Mouse (Mus musculus): ENCODE data around the gene Tbx15. TPM values are rescaled to one million over a fixed set of nuclear protein-coding genes. Genes with fewer than 3 reads are reported as not detected.
A peak's percentile ranks its signal among the peaks of the same experiment; 100 is the strongest.

Tbx15 gene
- total and polyA plus RNA-seq, 2 experiments from 2014 or later, result 0.59 to 1.3 TPM

DNA sequence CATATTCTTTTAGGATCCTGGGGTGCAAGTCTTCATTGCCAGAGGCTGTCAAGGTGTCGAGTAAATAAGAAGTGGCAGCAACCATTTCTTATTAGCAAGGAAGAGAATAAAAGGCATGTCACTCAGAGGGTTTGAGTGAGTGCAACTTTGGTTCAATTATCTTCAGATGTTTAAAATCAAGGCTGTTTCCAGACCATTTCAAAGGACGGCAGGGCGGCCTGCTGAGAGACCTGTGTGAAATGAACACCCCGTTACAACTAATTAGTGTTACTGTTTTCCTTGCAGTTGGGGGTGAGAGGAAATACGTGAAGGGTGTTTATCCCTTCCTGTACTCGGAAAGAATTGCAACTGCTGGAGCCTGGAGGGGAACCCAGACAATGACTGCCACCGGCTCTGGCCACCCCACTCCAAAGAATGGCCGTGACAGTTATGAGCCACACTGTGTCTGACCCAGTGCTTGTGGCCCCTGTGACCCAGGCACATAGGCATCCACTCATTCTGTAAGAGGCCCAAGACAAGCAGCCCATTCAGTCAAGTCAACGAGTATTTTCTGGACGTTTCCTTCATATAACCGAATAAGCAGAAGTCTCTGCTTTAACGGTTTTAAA, 37.9 kb downstream of the Tbx15 start:
- no peak for DNase-seq (ENCODE audit: low spot score)
- 33% methylated on average over 12 of the region's 12 CpGs for WGBS

DNA sequence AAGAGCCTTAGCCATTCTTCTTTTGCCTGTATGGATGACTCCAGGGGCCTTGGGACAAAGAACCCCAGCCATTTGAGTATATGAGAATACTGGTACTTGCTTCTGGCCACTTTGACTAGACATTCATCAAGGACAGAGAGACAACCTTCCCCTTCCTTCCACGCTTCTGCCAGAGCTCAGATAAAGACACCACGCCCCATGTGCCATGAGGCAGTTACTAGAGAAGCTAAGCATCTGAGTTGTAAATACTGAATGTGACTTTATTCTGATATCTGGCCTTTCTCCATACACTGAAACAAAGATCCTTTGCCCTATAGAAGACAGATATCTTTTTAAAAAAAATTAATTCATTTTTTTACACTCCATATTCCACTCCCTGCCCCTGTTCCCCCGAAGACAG, 39.5 kb downstream of the Tbx15 start:
- no peak overlapping the region for H3K4me2 ChIP-seq (ENCODE audit: low read depth, low read length, poor library complexity, severe bottlenecking)
- H3K9ac ChIP-seq (replicated peaks; ENCODE audit: low read length, poor library complexity, severe bottlenecking), result no peak overlapping the region
- no peaks in the 10 kb centered on the region for H3K4me1 ChIP-seq (ENCODE audit: insufficient read depth, low read length)
- no peaks in the 10 kb centered on the region for H3K9me3 ChIP-seq (ENCODE audit: low read length)
- H3K27ac ChIP-seq (ENCODE audit: low read depth, low read length), result no peak overlapping the region
- no peak for TF ChIP-seq CTCF (IDR thresholded peaks at IDR 0.05)
- ATAC-seq (ENCODE audit: low FRiP score) (no peak), DNase-seq (ENCODE audit: low spot score) (no peak)
- H3K27me3 ChIP-seq (ENCODE audit: insufficient read depth, low read length), result no peaks in the 10 kb centered on the region
- no peak overlapping the region for H3K4me3 ChIP-seq (ENCODE audit: low read depth, low read length)
- H3K36me3 ChIP-seq (ENCODE audit: insufficient read depth, low read length), result no peaks in the 10 kb centered on the region
- 86% methylated on average over 3 of the region's 3 CpGs for WGBS

More for the DNA sequence above, 37.9 kb downstream of the Tbx15 start:
- H3K9ac ChIP-seq (replicated peaks; ENCODE audit: low read length, poor library complexity, severe bottlenecking), result no peak overlapping the region
- no peaks in the 10 kb centered on the region for H3K27me3 ChIP-seq (ENCODE audit: insufficient read depth, low read length)
- TF ChIP-seq CTCF (IDR thresholded peaks at IDR 0.05), result no peak
- no peak overlapping the region for H3K4me3 ChIP-seq (ENCODE audit: low read depth, low read length)
- ATAC-seq (ENCODE audit: low FRiP score), result no peak
- H3K36me3 ChIP-seq (ENCODE audit: insufficient read depth, low read length), result no peaks in the 10 kb centered on the region
- no peak overlapping the region for H3K4me2 ChIP-seq (ENCODE audit: low read depth, low read length, poor library complexity, severe bottlenecking)
- no peak overlapping the region for H3K27ac ChIP-seq (ENCODE audit: low read depth, low read length)
- H3K9me3 ChIP-seq (ENCODE audit: low read length), result no peaks in the 10 kb centered on the region
- H3K4me1 ChIP-seq (ENCODE audit: insufficient read depth, low read length), result no peaks in the 10 kb centered on the region

DNA sequence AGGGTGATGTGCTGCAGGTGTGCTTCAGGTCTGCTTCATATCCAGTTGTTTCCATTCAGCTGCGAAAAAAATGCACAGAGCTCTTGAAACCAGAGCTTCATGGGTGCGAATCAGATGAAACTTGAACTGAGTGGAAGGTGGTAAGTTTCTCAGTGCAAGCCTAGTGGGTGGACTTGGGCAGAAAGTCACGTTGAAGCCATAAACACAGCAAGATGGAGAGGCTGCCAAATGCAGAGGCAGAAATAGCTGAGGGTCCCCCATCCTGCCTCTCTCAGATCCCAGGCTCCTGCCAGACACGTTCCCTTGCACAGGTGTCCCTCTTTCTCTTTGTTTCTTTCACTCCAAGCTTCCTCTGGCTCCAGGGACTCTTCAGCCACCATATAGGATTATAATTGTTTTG, 41.3 kb downstream of the Tbx15 start:
- WGBS, result 77% methylated on average over 4 of the region's 4 CpGs

DNA sequence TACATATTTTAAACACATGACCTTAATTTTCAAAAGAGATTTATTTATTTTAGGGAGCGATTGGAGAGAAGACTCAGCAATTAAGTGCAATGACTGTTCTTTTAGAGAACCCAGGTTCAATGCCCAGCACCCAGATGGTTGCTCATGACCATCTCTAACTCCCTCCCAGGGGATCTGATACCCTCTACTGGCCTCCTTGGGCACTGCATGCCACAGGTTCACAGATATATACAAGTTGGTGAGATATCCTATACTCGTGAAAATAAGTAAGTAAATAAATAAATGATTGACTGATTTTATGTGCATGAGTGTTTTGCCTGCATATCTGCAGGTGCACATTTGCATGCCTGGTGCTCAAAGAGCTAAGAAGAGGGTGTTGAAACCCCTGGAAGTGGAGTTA, 48.1 kb downstream of the Tbx15 start:
- Histone ChIP-seq H3K4me3 (ENCODE audit: low read depth, low read length) (no peak overlapping the region), H3K4me1 (ENCODE audit: insufficient read depth, low read length) (no peaks in the 10 kb centered on the region), H3K27me3 (ENCODE audit: insufficient read depth, low read length) (no peaks in the 10 kb centered on the region), H3K9ac (replicated peaks; ENCODE audit: low read length, poor library complexity, severe bottlenecking) (no peak overlapping the region), H3K9me3 (ENCODE audit: low read length) (no peaks in the 10 kb centered on the region), H3K4me2 (ENCODE audit: low read depth, low read length, poor library complexity, severe bottlenecking) (no peak overlapping the region), H3K36me3 (ENCODE audit: insufficient read depth, low read length) (no peaks in the 10 kb centered on the region), H3K27ac (ENCODE audit: low read depth, low read length) (no peak overlapping the region)
- ATAC-seq (ENCODE audit: low FRiP score) (no peak), DNase-seq (ENCODE audit: low spot score) (no peak)
- TF ChIP-seq CTCF (IDR thresholded peaks at IDR 0.05), result peak; percentile 8; the same call in 1 of the 2 replicates
- 55% methylated on average over 2 of the region's 2 CpGs for WGBS

More for the DNA sequence above, 41.3 kb downstream of the Tbx15 start:
- Histone ChIP-seq H3K27ac (ENCODE audit: low read depth, low read length) (no peak overlapping the region), H3K4me2 (ENCODE audit: low read depth, low read length, poor library complexity, severe bottlenecking) (no peak overlapping the region), H3K9me3 (ENCODE audit: low read length) (no peaks in the 10 kb centered on the region), H3K9ac (replicated peaks; ENCODE audit: low read length, poor library complexity, severe bottlenecking) (no peak overlapping the region), H3K36me3 (ENCODE audit: insufficient read depth, low read length) (no peaks in the 10 kb centered on the region), H3K27me3 (ENCODE audit: insufficient read depth, low read length) (no peaks in the 10 kb centered on the region), H3K4me3 (ENCODE audit: low read depth, low read length) (no peak overlapping the region), H3K4me1 (ENCODE audit: insufficient read depth, low read length) (no peaks in the 10 kb centered on the region)
- DNase-seq (ENCODE audit: low spot score), result no peak
- TF ChIP-seq CTCF (IDR thresholded peaks at IDR 0.05), result no peak
- ATAC-seq (ENCODE audit: low FRiP score), result no peak

DNA sequence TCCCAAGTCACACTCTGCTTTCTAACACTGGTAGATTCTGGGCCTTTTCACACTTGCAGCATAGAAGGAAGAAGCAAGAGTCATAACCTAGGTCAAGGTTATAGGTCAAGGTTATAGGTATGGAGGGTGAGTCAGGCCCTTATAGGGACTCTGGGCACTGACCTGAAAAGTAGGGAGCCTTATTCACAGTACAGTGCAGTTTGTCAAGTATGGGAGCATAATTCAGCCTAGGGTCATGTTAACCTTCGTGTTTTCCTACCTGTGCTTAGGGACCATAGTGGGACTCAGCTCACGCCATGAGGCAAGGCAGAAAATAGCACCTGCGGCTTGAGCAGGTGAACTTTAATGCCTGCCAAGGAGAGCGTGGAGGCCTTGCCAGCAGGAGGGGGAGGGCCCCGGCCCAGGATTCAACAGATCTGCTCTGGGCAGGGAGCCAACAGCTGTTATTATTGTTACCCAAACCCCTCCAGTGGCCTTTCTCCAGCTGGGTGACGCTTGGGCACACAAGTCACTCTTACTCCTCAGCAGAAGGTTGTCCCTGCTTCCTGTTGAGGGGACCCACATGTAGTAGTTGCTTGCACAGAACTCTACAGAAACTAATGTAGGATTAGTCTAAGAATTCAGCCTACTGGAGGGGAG, 50.0 kb downstream of the Tbx15 start:
- TF ChIP-seq CTCF (IDR thresholded peaks at IDR 0.05), result no peak
- Histone ChIP-seq H3K9ac (replicated peaks; ENCODE audit: low read length, poor library complexity, severe bottlenecking) (no peak overlapping the region), H3K4me1 (ENCODE audit: insufficient read depth, low read length) (no peaks in the 10 kb centered on the region), H3K27me3 (ENCODE audit: insufficient read depth, low read length) (no peaks in the 10 kb centered on the region), H3K9me3 (ENCODE audit: low read length) (no peaks in the 10 kb centered on the region), H3K4me2 (ENCODE audit: low read depth, low read length, poor library complexity, severe bottlenecking) (no peak overlapping the region), H3K4me3 (ENCODE audit: low read depth, low read length) (no peak overlapping the region), H3K27ac (ENCODE audit: low read depth, low read length) (no peak overlapping the region), H3K36me3 (ENCODE audit: insufficient read depth, low read length) (no peaks in the 10 kb centered on the region)
- 0 out of 2 replicates have a peak, but pooled peaks have one; percentile 13 for ATAC-seq (ENCODE audit: low FRiP score)
- 29% methylated on average over 6 of the region's 6 CpGs for WGBS
- peak; percentile 53 for DNase-seq (ENCODE audit: low spot score)

DNA sequence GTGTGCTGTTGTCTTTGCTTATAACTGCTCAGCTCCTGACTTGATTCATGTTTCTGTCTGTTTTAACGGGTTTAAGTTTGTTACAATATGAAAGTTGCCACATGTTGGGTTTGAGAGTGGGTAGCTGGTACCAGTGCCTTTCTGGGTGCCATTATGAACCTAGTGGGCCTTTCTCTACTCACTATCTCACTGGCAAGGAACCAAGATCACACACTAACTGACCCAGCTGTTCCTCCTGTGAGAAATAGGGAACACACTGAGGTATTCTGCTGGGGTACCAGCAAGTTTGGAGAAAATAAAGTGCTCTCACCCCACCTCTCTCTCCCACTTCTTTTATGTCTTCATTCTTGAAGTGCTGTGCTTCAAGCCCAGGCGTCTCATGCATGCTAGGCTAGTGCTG, 50.7 kb downstream of the Tbx15 start:
- TF ChIP-seq CTCF (IDR thresholded peaks at IDR 0.05), result no peak

More for the DNA sequence above, 50.7 kb downstream of the Tbx15 start:
- H3K9me3 ChIP-seq (ENCODE audit: low read length), result no peaks in the 10 kb centered on the region
- no peak for DNase-seq (ENCODE audit: low spot score)
- no peak overlapping the region for H3K9ac ChIP-seq (replicated peaks; ENCODE audit: low read length, poor library complexity, severe bottlenecking)
- H3K4me1 ChIP-seq (ENCODE audit: insufficient read depth, low read length), result no peaks in the 10 kb centered on the region
- ATAC-seq (ENCODE audit: low FRiP score), result no peak
- H3K27ac ChIP-seq (ENCODE audit: low read depth, low read length), result no peak overlapping the region
- no peak overlapping the region for H3K4me2 ChIP-seq (ENCODE audit: low read depth, low read length, poor library complexity, severe bottlenecking)
- WGBS, result 85% methylated on average over 2 of the region's 2 CpGs
- H3K4me3 ChIP-seq (ENCODE audit: low read depth, low read length), result no peak overlapping the region
- no peaks in the 10 kb centered on the region for H3K27me3 ChIP-seq (ENCODE audit: insufficient read depth, low read length)
- H3K36me3 ChIP-seq (ENCODE audit: insufficient read depth, low read length), result no peaks in the 10 kb centered on the region
